Mouse (Mus musculus) urinary bladder, postnatal 4 days (tissue): ENCODE data around the gene Lgmn.
A peak's percentile ranks its signal among the peaks of the same experiment; 100 is the strongest.

Source experiments
- DNase-seq, 2 experiments: peaks; one replicate each; pipeline ENCODE4 v3.0.0; 2021 to 2022; ENCODE audit warnings: low spot score in 2 of 2

The Lgmn gene

DNA sequence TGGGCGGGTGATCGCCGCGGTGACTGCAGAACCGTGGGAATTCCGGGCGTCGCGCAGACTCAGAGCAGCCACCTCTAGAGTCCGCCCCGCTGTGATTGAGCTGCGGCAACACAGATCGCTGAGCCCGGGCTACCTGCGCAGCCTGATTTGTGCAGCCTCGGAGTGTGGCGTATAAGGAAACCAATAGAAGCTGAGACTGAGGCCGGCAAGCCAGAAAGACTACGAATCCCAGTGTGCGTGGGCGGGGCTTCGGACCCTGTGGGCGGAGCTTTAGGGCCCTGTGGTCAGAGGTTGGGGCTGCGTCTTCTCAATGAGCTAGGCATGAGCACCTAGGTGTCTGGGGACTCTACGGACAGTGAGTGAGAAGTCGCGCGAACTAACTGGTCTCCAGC is at the start of gene Lgmn:
Gene Lgmn, minus strand, starts transcription at position 182 of the 392 bp plus-strand sequence.
- peak; percentile 94 to 97 for DNase-seq

DNA sequence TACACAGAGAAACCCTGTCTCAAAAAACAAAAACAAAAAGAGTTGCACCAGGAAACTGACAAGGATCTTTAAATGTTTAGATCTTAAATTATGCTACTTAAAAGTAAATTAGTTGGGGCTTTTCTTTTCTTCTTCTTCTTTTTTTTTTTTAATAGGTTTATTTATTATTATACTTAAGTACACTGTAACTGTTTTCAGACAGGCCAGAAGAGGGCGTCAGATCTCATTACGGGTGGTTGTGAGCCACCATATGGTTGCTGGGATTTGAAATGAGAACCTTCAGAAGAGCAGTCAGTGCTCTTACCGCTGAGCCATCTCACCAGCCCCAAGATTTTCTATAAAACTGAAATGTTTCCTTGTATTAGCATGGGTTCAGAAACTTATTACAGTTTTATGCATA is 45.3 kb upstream of the Lgmn start:
- no peak for DNase-seq

DNA sequence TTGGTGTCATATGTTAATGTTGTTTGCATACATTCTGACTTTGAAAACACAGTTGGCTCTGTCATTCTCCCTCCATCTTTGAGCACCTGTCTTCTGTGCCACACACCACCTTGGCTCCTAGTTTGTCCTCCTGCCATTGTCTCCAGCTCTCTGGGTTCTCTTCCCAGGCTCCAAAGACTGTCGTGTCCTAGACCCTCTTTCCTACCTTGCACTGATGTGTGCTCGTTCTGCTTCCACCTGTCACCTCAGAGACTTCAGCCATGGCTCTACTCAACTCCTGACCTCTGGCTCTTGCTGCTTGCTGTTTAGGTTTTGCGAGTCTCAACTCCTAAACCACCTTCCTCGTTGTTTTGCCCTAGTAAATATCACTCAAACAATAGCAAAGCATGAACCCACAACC is 40.9 kb upstream of the Lgmn start:
- no peak for DNase-seq

DNA sequence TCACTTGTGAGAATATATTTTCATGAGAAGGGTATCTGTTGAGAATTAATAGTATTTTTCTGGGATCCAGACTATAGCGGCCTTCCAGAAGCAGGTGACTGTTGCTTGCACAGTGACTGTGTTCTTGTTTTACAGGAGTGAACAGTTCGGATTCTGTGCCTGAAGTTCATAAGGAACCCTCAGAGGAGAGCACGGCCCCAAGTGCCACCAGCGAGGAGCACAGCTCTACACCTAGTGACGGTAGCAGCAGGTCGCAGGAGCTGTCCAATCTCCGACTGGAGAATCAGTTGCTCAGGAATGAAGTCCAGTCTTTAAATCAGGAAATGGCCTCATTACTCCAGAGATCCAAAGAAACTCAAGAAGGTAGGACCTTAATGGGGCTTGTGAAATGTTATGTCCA is 34.8 kb upstream of the Lgmn start:
- no peak for DNase-seq

DNA sequence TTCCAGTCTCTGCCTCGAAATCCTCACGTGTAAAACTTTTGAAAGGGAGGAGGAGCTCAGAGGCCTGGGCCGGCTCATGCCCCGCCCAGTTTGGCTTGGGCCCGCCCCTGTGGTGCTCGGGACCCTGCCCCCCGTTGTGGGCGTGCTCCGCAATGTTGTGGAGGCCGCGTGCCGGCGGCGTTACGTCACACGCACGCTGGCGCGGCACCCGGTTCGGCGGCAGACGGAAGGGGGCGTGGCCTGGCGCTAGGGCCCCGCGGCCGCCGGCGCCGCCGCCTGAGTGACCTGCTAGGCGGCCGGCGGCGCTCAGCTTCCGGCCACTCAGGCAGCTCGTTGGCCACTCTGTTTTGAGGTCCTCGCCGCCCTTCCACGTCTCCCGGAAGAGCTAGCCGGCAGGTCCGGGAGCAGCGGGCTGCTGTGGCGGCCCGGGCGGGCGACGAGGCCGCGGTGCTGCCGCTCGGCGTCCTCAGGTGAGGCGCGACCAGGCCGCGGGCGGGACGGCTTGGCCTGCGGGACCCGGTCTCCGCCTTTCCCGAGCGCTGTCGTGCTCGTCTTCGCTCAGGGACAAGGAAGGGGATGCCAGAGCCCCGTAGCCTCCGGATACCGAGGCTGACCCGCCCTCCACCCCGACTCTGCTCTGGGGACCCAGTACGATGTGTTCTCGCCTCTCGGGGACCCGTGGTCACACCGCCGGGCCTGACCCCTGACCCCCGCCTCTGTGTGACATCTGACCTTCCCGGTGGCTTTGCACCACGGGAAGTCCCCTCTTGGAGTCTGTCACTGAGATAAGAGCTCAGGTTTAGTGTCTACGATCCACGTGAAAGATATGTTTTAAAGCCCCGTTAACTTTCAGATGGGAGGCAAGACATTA is 29.5 kb upstream of the Lgmn start, which contains the start of gene Golga5:
Gene Golga5, plus strand, starts transcription at position 242 of the 871 bp plus-strand sequence.
- peak; percentile 98 to 99 for DNase-seq

DNA sequence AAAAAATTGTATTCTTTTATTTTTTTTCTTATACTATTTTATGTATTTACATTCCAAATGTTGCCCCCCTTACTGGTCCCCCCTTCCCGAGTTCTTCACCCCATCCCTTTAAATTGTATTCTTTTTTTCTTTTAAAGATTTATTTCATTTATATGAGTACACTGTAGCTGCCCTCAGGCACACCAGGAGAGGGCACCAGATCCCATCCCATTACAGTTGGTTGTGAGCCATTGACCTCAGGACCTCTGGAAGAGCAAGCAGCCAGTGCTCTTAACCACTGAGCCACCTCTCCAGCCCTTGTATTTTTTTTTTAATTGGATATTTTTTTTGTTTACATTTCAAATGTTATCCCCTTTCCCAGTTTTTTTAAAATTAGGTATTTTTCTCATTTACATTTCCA is 28.5 kb upstream of the Lgmn start:
- DNase-seq: no peak

DNA sequence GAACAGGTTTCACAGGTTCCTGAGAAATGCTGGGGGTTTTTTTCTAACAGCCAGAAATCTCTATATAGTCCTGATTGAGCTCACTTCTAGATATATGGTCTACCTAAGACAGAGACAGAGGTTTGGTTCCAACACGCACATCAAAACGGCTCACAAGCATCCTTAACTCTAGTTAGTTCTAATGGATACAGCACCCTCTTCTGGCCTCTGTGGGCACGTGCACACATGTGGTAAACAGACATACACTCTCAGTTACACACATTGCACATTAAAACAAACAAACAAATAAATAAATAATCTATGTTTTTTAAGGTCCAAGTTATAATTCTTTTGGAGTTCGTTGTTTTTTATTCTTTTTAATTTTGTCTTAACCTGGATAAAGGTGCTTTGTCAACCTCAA is 25.0 kb upstream of the Lgmn start:
- no peak for DNase-seq

DNA sequence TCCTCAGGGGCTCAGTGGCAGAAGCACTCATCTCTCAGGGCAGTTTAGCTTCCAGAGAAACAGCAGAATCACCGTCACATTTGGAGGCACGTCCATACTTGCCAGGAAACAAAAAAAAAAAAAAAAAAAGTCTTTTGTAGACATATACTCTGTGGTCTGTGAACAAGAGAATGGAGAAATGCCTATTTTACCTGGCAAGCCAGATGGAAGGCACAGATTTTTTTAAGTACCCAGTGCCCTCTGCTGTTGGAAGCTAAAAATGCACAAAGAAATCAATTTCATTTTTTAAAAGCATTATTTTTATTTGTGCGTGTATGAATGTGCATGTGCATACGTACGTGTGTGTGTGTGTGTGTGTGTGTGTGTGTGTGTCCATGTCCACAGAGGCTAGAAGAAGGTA is 21.6 kb upstream of the Lgmn start:
- no peak for DNase-seq

DNA sequence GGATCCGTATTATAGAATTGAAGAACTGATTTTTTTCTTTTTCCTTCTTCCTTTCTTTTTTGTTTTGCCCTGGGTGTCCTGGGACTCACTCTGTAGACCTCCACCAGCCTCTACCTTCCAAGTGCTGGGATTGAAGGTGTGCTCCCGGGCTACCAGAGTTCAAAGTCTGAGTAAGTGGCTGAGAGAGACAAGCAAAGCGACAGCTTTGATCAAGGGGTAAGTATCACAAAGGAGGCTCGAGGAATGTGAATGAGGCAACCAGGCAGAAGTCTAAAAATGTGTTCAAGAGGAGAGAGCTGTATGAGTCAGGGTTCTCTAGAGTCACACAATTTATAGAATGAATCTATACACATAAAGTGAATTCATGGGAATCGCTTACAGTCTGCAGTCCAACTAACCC is 20.4 kb upstream of the Lgmn start:
- DNase-seq: no peak

DNA sequence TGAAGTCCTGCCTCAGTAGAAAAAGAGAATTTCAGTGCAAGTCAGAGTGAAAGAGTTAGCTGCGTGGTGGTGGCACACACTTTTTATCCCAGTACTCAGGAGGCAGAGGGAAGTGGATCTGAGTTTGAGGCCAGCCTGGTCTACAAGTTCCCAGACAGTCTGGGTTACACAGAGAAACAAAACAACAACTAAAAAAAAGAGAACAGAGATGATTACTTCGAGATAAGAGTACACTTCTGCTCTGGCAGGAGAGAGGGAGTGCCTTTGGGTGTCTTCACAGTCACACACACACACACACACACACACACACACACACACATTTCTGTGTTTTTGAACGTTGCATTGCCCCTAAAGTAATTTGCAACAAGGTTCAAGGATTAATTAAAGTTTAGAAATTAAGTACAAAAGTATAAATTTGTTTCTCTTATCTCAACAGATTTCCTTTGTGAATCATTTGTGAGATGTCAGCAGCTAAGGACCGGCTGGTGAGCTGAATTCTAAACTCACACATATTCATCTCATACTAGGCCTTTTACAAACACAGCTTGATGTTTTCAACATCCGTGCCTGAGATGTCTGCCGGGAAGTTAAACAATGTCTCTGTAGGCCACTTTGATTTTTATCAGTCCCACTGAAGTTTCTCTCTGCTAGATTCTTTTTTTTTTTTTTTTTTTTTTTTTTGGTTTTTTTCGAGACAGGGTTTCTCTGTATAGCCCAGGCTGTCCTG is 17.0 kb upstream of the Lgmn start:
- no peak for DNase-seq

DNA sequence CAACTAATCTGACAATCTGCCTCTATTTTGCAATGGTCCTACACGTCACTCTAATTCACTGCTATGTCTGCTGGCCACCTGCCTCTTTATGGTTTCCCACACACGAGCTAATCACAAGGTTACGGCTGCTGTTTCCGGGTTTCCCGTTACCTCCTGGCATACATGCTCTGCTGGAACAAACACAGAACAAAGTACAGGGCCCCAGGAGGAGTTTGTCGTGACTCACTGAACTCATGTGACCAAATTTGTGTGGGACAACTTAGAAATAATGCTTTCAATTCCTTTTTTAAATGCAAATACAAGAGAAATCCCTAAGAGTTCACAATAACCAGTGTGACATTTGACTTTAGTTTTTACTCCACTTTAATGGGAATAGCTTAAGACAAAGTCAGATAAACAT is 14.0 kb upstream of the Lgmn start:
- DNase-seq: no peak

DNA sequence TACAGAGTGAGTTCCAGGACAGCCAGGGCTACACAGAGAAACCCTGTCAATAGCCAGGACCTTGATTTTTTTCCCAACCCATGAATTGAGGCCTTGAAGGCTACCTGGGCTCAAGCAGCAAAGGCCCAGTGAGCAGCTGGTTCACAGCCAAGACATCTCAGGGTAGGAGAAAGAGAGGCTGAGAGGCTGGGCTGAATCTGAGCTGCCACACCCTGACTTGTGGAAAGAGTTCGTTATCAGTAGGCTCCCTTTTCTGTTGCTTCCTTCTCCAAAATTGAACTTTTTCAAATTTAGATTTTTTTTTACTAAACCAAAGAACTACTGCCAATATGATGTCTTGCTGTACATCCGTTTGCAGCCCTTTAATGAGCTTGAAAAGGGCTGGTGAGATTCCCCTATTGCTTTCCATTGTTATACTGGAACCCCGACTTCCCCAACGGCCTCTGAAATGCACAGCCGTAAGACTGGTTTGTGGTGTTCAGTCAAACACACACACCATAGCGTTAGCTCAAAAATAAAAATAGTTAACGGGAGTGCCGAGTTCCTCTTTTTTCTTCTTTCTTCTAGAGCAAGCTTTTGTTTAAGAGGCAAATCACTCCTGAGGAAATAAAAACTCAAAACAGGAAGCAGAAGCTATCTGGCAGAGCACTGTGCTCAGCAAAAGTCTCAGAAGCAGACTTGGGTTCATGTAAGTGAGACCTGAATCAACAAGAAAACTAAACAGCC is 11.7 kb upstream of the Lgmn start:
- DNase-seq: no peak

DNA sequence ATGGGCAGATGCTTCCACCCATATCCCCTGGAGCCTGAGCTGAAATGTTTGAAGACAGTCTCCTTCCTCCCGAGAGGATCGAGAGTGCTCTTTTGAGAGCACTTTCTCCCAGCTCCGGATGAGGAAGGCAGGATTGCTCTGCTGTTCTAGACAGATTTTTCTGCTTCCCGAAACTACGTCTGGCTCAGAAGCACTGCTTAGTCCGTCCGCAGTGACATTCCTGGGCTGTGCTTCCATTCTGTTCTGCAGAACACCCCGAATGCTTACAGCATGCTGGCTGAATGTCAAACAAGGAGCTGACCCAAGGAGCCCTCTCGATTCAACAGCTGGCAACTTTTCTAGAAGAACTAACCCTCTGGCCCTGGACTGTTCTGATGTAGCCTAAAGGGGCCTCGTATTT is 10.8 kb upstream of the Lgmn start:
- DNase-seq: no peak

DNA sequence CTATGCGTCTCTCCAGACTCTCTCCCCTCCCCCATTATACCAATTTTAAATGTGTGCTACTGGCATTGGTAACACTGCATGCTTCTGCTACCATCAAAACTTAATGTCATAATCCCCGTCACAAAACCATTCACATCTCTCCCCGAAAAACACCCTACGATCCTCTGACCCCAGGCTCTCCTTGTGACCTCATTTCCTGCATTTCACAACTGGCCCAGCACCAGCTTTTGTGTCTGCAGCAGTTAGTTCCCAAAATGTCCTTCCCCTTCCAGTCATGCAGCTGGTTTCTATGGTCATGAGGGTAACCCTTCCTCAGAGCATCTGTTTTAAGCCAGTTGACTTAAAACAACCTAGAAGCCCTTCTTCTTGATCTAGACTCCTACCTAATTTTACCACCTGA is 5.8 kb upstream of the Lgmn start:
- no peak for DNase-seq

DNA sequence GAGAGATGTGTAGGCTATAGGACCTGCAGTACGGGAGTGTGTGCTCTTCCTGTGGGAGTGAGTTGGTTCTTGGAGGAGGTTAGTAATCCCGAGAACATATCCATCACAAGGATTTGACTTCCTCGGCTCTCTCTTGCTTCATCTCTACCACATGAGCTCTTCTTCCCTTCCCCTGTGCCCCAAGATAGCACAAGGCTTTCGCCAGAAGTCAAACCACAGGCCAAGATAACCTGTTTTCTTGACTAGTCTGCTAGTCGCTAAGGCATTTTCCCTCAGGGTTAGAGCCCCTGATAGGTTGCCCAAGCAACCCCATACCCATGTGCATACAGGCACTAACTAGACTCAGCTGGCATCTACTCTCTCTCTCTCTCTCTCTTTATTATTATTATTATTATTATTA is 4.1 kb upstream of the Lgmn start:
- DNase-seq: no peak

DNA sequence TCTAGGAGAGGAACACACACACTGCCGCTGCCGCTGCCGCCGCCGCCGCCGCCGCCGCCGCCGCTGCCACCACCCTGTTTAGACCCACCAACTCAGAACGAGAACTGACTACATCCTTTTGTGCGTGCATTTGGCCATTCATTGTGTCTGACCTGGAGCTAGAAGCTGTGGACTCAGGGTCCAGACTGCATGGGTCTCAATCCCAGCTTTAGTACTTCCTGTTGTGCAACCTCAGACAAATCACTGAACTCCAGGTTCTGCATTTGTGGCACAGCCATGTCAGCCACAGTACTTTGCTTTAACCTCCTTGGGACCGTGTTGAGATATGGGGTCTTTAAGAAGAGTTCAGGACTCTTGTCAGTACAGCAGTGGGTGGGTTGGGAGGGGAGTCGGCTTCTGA is 3.0 kb upstream of the Lgmn start:
- DNase-seq: no peak

DNA sequence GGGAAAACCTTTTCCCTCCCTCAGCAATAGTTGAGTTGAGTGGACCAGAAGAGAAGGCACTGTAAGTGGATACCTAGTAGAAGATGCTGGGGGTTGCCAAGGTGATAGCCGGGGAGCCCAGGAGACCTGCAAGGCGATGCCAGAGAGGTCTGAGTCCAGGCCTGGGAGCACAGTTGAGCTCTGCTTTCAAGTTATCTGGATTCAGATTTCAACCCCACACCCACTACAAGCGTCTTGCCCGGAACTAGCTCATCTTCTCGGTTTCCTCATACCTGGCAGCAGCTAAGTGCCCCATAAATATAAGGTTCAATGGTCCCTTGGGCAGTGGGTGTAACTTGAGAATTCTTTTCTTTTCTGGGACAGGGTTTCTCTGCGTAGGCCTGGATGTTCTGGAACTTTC is 1.5 kb upstream of the Lgmn start:
- DNase-seq: no peak

DNA sequence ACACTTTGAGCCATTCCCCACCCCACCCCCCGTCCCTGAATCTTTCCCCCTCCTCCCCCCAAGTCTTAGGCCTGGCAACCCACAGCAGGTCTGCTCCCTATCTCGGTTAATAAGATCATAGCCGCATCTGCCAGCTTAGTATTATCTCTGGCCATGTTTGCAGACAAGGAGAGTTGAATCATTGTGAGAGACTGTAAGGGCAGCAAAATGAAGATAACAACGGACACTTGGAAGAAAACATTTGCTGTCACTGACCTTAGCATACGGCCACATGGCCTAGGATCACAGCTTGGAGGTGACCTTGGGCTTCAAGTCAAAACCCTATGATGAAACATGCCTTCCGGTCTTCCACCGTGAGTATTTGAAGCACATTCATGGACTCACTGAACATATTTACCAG is 938 bp upstream of the Lgmn start:
- no peak for DNase-seq

DNA sequence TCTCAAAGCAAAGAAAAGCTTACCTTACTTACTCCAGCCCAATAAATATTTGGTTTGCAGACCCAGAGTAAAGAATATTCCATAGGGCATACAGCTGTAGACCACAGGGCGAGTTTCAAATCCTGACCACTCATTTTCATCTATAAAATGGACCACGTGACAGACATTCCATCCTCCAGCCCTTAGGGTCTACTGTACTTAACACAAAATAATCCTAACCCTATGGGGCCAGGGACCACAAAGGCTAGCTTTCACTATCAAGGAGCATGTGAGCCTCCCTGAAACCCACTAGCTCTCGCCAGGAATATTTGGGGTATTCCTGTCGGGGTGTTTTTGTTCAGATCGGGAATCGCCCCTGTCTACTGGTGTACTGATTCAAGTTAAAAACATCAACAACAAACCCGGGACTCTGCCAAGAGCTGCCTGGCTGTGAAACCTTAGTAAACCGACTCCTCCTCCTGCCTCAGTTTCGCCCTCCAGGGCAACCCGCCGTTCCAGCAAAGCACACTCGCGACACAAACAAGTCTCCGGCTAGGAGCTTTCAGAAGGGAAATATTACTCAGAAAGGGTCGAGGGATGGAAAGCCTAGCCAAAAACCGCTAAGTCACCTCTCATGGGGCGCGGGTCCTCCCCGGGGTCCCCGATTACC is 506 bp downstream of the Lgmn start:
- DNase-seq: no peak

DNA sequence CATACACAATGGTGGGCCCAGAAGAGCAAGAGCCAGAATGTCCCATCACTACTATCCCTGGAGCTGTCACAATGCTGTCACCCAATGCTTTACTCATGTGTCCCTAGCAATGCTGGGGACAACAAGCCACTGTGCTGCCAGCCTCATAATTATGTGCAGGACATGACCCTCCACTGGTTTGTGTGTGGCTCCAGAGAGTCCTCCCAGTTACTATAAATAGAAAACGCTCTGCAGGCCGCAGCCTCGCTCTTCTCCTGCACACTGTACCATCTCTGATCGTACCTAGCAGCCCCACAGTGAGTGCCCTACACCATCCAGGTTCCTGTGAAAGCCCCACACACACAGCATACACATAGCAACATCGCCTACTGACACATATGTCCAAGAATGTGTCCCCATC is 1.7 kb downstream of the Lgmn start:
- DNase-seq: no peak

DNA sequence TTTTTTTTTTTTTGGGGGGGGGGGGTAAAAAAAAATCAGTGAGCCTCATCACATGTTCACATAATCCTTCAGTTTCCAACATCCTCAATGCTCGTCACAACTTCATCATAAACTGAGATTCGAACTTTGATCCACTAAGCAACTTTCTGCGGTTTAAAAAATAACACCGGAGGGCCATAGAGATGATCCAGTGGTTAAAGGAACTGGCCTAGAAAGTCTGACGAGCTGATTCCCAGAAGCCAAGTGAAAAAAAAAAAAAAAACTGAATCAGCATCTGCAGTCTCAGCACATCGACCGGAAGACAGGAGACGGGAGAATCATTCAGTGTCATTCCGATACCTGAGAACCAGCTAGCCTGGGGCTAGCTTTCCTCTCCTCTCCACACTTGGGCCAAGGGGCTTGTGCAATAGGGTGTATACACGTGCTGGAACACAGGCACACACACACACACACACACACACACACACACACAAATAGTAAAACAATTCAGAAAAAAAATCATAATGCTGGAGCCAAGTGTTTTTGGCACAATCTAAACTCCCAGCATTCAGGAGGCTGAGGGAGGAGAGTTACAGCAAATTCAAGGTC is 2.6 kb downstream of the Lgmn start:
- no peak for DNase-seq

DNA sequence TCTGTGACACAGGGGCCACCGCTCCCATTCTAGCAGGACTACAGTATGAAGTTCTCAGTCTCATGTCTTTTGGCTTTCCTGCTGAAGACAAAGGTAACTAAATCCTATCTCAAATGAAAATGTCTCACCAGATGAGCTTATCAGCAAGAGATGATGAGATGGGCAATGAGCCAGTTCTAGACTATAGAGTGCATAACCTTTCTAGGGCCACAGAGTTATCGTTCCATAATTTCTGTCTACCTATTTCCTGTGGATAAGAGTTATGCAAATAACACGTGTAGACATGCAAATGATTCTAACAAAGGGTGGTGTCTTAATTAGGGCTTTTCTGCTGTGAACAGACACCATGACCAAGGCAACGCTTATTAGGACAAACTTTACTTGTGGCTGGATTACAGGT is 5.5 kb downstream of the Lgmn start:
- DNase-seq: no peak
